Mouse (Mus musculus): ENCODE data around the gene Tial1. TPM values are rescaled to one million over a fixed set of nuclear protein-coding genes. Genes with fewer than 3 reads are reported as not detected.

Tial1 gene
- polyA plus RNA-seq, 1 experiment from 2014 or later: 34.0 TPM

DNA sequence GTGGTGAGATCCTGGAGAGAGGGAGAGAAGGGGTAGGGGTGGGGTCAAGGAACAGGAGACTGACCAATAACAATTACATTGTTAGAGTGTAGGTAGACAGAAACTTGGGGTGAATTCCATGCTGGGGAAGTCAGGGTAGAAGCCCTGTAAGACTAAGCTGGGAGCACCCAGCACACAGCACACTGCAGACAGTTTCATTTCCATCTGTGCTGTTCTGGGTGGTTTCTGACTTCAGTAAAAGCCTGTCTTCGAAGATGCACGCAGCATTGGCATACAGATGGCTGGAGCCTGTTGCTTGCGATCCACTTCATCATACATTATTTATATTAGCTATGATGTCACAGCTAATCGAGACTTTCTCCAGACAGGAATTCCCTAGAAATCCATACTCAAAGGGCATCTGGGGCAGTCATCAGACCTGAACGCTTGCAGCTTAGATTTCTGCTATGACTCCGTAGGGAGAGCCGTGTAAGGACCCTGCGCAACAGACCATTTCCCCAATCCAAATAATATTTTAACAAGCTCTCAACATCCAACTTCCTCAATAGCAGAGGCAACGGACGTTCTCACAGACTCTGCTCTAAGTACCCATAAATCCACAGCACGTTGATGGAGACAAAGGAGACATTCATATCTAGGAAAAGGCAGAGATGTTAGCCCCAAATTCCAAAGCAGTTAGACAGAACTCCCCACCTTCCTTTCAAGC lies 50.7 kb downstream of the Tial1 start:
- 83% methylated on average over 11 of the region's 11 CpGs for WGBS
- Histone ChIP-seq H3K4me1 (replicated peaks; ENCODE audit: control insufficient read depth, insufficient read depth, low read length) (peaks cover 40% of the 10 kb centered on the region), H3K9ac (ENCODE audit: low read depth, low read length) (no peak overlapping the region), H3K4me3 (ENCODE audit: low read depth, low read length) (no peak overlapping the region), H3K27me3 (replicated peaks; ENCODE audit: control insufficient read depth, insufficient read depth, low read length) (no peaks in the 10 kb centered on the region; the same call in 1 of the 2 replicates), H3K27ac (ENCODE audit: low read depth, low read length) (no peak overlapping the region), H3K4me2 (no peak overlapping the region), H3K9me3 (ENCODE audit: control insufficient read depth, low read length) (no peaks in the 10 kb centered on the region), H3K36me3 (ENCODE audit: control insufficient read depth, insufficient read depth, low read length) (peaks cover 3% of the 10 kb centered on the region; the same call in 1 of the 2 replicates)
- DNase-seq (ENCODE audit: low spot score): no peak
- ATAC-seq (replicated peaks; ENCODE audit: low FRiP score): no peak

DNA sequence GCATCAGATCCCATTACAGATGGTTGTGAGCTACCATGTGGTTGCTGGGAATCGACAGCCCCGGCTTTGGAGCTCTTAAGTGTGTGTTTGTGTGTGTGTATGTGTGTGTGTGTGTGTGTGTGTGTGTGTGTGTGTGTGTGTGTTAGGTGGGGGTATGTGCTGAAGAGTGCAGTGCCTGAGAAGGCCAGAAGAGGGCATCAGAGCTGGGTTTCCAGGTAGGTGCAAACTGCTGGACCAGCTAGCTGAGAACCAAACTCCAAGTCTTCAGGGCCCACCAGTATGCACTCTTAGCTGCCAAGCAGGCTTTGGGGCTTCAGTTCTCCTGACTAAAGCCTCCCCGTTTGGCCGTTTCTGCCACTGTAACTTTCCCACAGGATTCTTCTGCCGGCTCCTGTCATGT lies 53.3 kb downstream of the Tial1 start:
- H3K9me3 ChIP-seq (ENCODE audit: control insufficient read depth, low read length): no peaks in the 10 kb centered on the region
- DNase-seq (ENCODE audit: low spot score): no peak
- H3K4me3 ChIP-seq (ENCODE audit: low read depth, low read length): no peak overlapping the region
- no peak overlapping the region for H3K4me2 ChIP-seq
- peaks cover 34% of the 10 kb centered on the region for H3K4me1 ChIP-seq (replicated peaks; ENCODE audit: control insufficient read depth, insufficient read depth, low read length)
- no peak overlapping the region for H3K27ac ChIP-seq (ENCODE audit: low read depth, low read length)
- ATAC-seq (replicated peaks; ENCODE audit: low FRiP score): no peak
- WGBS: 91% methylated on average over 5 of the region's 5 CpGs
- no peak overlapping the region for H3K9ac ChIP-seq (ENCODE audit: low read depth, low read length)
- peaks cover 3% of the 10 kb centered on the region; the same call in 1 of the 2 replicates for H3K36me3 ChIP-seq (ENCODE audit: control insufficient read depth, insufficient read depth, low read length)
- H3K27me3 ChIP-seq (replicated peaks; ENCODE audit: control insufficient read depth, insufficient read depth, low read length): no peaks in the 10 kb centered on the region

DNA sequence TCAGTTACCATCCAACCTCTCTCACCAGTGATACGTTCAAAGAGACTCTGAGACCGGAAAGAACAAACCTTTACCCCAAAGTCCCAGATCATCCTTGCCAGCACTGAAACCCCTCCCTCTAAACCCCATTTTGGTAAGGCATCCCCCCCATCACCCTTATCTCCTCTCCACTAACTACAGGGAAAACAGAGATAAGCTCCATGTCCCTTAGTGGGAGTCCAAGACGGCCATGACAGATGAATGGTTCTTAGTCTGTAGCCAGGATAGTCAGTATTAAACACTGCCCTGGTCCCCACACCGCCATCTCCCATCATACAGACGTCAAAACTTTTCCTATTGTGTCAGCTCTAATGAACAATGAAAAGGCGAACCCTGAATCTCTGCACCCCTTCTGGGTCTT lies 57.5 kb downstream of the Tial1 start:
- H3K27me3 ChIP-seq (replicated peaks; ENCODE audit: control insufficient read depth, insufficient read depth, low read length): no peaks in the 10 kb centered on the region
- H3K4me3 ChIP-seq (ENCODE audit: low read depth, low read length): no peak overlapping the region
- WGBS: 61% methylated on average over 6 of the region's 6 CpGs
- peaks cover 42% of the 10 kb centered on the region for H3K4me1 ChIP-seq (replicated peaks; ENCODE audit: control insufficient read depth, insufficient read depth, low read length)
- DNase-seq (ENCODE audit: low spot score): no peak
- H3K9ac ChIP-seq (ENCODE audit: low read depth, low read length): no peak overlapping the region
- H3K27ac ChIP-seq (ENCODE audit: low read depth, low read length): peak overlapping the region; percentile 78
- ATAC-seq (replicated peaks; ENCODE audit: low FRiP score): no peak
- peak overlapping the region; percentile 24 for H3K4me2 ChIP-seq
- peaks cover 20% of the 10 kb centered on the region for H3K36me3 ChIP-seq (ENCODE audit: control insufficient read depth, insufficient read depth, low read length)
- H3K9me3 ChIP-seq (ENCODE audit: control insufficient read depth, low read length): no peaks in the 10 kb centered on the region

DNA sequence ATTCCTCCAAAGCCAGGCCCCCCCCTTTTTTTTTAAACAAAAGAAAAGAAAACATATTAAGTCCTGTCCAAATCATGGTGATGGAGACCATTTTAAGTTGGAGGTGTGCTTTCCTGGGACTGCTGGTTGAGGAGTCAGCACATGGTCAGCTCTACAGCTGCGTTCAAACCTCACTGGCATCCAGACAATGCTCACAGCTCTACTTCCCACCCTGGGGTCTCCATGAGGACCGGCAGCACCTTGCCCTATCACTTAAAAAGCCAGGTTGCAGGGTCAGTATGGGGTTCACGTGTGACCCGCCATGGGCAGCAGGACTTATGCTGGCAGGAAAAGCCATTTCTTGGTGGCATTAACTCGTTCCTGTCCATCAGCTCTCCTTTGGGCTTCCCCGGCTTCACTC lies 57.9 kb downstream of the Tial1 start:
- H3K4me3 ChIP-seq (ENCODE audit: low read depth, low read length): no peak overlapping the region
- H3K9me3 ChIP-seq (ENCODE audit: control insufficient read depth, low read length): no peaks in the 10 kb centered on the region
- no peaks in the 10 kb centered on the region for H3K27me3 ChIP-seq (replicated peaks; ENCODE audit: control insufficient read depth, insufficient read depth, low read length)
- H3K4me2 ChIP-seq: peak overlapping the region; percentile 24
- 0 out of 2 replicates have a peak overlapping the region, but pooled peaks have one; percentile 26 for H3K9ac ChIP-seq (ENCODE audit: low read depth, low read length)
- peak overlapping the region; percentile 78 for H3K27ac ChIP-seq (ENCODE audit: low read depth, low read length)
- DNase-seq (ENCODE audit: low spot score): no peak
- ATAC-seq (replicated peaks; ENCODE audit: low FRiP score): no peak
- WGBS: 63% methylated on average over 6 of the region's 6 CpGs
- peaks cover 20% of the 10 kb centered on the region for H3K36me3 ChIP-seq (ENCODE audit: control insufficient read depth, insufficient read depth, low read length)
- H3K4me1 ChIP-seq (replicated peaks; ENCODE audit: control insufficient read depth, insufficient read depth, low read length): peaks cover 46% of the 10 kb centered on the region

DNA sequence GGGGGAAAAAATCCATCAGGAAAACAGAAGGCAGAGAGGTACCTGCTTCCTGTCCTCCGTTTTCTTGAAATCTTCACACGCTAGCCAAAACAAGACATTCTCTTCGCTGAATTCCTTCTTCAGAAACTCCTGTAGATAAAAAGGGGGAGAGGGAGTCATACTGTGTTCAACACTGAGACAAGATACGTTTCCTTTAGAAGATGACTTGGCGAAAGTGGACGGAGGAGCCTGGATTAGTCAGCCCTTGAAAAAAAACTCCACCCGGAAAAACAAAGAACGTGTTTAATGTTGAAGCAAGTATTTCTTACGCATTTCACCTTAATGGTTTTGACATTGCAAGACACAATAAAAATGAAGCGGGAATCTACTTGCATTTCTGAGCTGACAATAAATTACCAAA lies 58.4 kb downstream of the Tial1 start:
- peak overlapping the region; percentile 21; the same call in 1 of the 2 replicates for H3K4me2 ChIP-seq
- WGBS: 39% methylated on average over 10 of the region's 10 CpGs
- no peak for ATAC-seq (replicated peaks; ENCODE audit: low FRiP score)

DNA sequence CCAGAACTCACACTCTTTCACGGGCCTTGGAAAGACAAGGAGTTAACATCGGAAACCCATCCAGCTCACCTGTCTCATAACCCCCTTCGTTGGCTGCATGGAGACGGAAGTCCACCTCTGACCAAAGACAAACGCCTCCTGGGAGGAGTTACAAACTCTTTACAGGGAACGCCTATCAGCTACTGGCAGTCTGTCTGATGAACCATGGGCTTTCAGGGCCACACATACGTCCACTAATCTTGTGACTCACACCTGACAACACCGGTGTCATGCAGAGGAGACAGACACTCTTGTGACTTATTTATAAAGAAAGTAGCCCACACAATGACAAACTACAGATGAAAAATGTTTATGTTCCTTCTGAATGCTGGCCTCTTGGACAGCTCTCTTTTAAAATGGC lies 58.9 kb downstream of the Tial1 start:
- 0 out of 2 replicates have a peak, but pooled peaks have one; percentile 37 for ATAC-seq (replicated peaks; ENCODE audit: low FRiP score)
- peaks cover 56% of the 10 kb centered on the region for H3K4me1 ChIP-seq (replicated peaks; ENCODE audit: control insufficient read depth, insufficient read depth, low read length)
- H3K27me3 ChIP-seq (replicated peaks; ENCODE audit: control insufficient read depth, insufficient read depth, low read length): no peaks in the 10 kb centered on the region
- peaks cover 17% of the 10 kb centered on the region for H3K36me3 ChIP-seq (ENCODE audit: control insufficient read depth, insufficient read depth, low read length)
- no peak overlapping the region for H3K4me3 ChIP-seq (ENCODE audit: low read depth, low read length)
- H3K9me3 ChIP-seq (ENCODE audit: control insufficient read depth, low read length): no peaks in the 10 kb centered on the region
- no peak overlapping the region for H3K9ac ChIP-seq (ENCODE audit: low read depth, low read length)
- peak overlapping the region; percentile 78 for H3K27ac ChIP-seq (ENCODE audit: low read depth, low read length)
- WGBS: 69% methylated on average over 8 of the region's 8 CpGs
- H3K4me2 ChIP-seq: peak overlapping the region; percentile 21; the same call in 1 of the 2 replicates
- no peak for DNase-seq (ENCODE audit: low spot score)

More for the DNA sequence above, 58.4 kb downstream of the Tial1 start:
- Histone ChIP-seq H3K27me3 (replicated peaks; ENCODE audit: control insufficient read depth, insufficient read depth, low read length) (no peaks in the 10 kb centered on the region), H3K9me3 (ENCODE audit: control insufficient read depth, low read length) (no peaks in the 10 kb centered on the region), H3K4me1 (replicated peaks; ENCODE audit: control insufficient read depth, insufficient read depth, low read length) (peaks cover 51% of the 10 kb centered on the region), H3K36me3 (ENCODE audit: control insufficient read depth, insufficient read depth, low read length) (peaks cover 17% of the 10 kb centered on the region), H3K27ac (ENCODE audit: low read depth, low read length) (peak overlapping the region; percentile 78), H3K9ac (ENCODE audit: low read depth, low read length) (no peak overlapping the region), H3K4me3 (ENCODE audit: low read depth, low read length) (no peak overlapping the region)
- no peak for DNase-seq (ENCODE audit: low spot score)

DNA sequence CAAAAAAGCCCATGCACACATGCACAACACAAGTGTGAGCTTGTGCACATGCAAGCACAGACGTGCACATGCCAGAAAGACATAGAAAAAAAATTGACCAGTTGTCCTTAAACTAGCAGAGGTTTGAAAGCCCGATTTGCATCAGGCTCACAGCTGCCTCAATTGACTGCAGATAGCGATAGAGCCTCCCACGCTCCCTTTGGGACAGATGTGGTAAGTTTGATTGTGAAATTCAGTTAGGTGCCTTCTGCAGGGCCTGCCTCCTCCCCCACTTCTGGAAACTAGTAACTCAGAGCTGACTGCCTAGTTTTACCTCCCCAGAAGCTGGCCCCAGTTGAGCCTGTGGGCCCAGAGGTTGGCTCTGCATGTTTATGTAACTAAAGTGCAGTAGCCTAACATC lies 62.9 kb downstream of the Tial1 start:
- Histone ChIP-seq H3K9ac (ENCODE audit: low read depth, low read length) (no peak overlapping the region), H3K27ac (ENCODE audit: low read depth, low read length) (peak overlapping the region; percentile 85), H3K4me2 (peak overlapping the region; percentile 16), H3K4me3 (ENCODE audit: low read depth, low read length) (no peak overlapping the region), H3K9me3 (ENCODE audit: control insufficient read depth, low read length) (no peaks in the 10 kb centered on the region), H3K4me1 (replicated peaks; ENCODE audit: control insufficient read depth, insufficient read depth, low read length) (peaks cover 51% of the 10 kb centered on the region), H3K36me3 (ENCODE audit: control insufficient read depth, insufficient read depth, low read length) (peaks cover 17% of the 10 kb centered on the region), H3K27me3 (replicated peaks; ENCODE audit: control insufficient read depth, insufficient read depth, low read length) (no peaks in the 10 kb centered on the region)
- 30% methylated on average over 4 of the region's 4 CpGs for WGBS
- ATAC-seq (replicated peaks; ENCODE audit: low FRiP score): peak; percentile 86
- DNase-seq (ENCODE audit: low spot score): peak; percentile 62

DNA sequence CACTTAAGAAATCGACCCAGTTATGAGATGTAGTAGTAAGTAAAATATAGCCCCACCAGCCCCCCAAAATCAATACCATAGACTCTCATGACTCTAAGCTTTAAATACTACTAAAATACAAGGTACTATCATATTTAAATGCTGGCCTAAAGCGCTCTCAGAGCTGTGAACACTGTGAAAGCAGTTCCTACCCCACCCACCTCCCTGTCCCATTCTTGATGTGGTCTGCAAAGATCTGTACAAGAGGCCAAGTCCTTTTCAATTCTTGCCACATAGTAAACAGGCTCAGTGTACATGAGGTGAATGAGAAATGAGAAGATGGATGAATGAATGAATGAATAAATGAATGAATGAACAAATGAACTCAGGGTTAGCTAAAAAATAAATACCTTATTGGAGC lies 64.5 kb downstream of the Tial1 start:
- DNase-seq (ENCODE audit: low spot score): no peak
- H3K27ac ChIP-seq (ENCODE audit: low read depth, low read length): no peak overlapping the region
- H3K36me3 ChIP-seq (ENCODE audit: control insufficient read depth, insufficient read depth, low read length): peaks cover 13% of the 10 kb centered on the region
- ATAC-seq (replicated peaks; ENCODE audit: low FRiP score): no peak
- H3K9me3 ChIP-seq (ENCODE audit: control insufficient read depth, low read length): no peaks in the 10 kb centered on the region
- WGBS: 72% methylated on average over 2 of the region's 2 CpGs
- no peak overlapping the region for H3K4me2 ChIP-seq
- peaks cover 58% of the 10 kb centered on the region for H3K4me1 ChIP-seq (replicated peaks; ENCODE audit: control insufficient read depth, insufficient read depth, low read length)
- no peak overlapping the region for H3K9ac ChIP-seq (ENCODE audit: low read depth, low read length)
- H3K27me3 ChIP-seq (replicated peaks; ENCODE audit: control insufficient read depth, insufficient read depth, low read length): no peaks in the 10 kb centered on the region
- H3K4me3 ChIP-seq (ENCODE audit: low read depth, low read length): no peak overlapping the region

DNA sequence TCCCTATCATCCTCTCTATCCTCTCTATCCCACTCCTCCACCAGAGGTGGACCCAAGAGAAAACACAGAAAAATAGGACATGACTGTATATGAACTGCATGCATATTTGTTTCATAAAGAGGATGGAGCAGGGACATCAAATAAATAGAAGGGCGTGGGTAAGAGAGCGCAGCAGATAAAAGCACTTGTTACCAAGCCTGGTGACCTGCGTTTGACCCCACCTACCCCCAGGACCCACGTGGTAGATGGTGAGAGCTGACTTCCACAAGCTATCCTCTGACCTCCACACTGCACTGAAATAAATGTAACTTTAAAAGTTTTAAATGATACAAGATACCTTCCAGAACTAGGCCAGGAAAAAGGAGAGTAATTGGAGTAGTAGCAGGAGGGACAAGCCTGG lies 67.8 kb downstream of the Tial1 start:
- 0 out of 2 replicates have a peak, but pooled peaks cover 2% of the 10 kb centered on the region for H3K36me3 ChIP-seq (ENCODE audit: control insufficient read depth, insufficient read depth, low read length)
- WGBS: 48% methylated on average over 4 of the region's 4 CpGs
- no peak overlapping the region for H3K9ac ChIP-seq (ENCODE audit: low read depth, low read length)
- H3K4me3 ChIP-seq (ENCODE audit: low read depth, low read length): no peak overlapping the region
- H3K4me1 ChIP-seq (replicated peaks; ENCODE audit: control insufficient read depth, insufficient read depth, low read length): peaks cover 72% of the 10 kb centered on the region
- no peaks in the 10 kb centered on the region for H3K9me3 ChIP-seq (ENCODE audit: control insufficient read depth, low read length)
- ATAC-seq (replicated peaks; ENCODE audit: low FRiP score) (no peak), DNase-seq (ENCODE audit: low spot score) (no peak)
- no peak overlapping the region for H3K27ac ChIP-seq (ENCODE audit: low read depth, low read length)
- H3K4me2 ChIP-seq: no peak overlapping the region
- H3K27me3 ChIP-seq (replicated peaks; ENCODE audit: control insufficient read depth, insufficient read depth, low read length): no peaks in the 10 kb centered on the region
